Mouse (Mus musculus): ENCODE measurements around the gene Ajuba.

The Ajuba gene

DNA sequence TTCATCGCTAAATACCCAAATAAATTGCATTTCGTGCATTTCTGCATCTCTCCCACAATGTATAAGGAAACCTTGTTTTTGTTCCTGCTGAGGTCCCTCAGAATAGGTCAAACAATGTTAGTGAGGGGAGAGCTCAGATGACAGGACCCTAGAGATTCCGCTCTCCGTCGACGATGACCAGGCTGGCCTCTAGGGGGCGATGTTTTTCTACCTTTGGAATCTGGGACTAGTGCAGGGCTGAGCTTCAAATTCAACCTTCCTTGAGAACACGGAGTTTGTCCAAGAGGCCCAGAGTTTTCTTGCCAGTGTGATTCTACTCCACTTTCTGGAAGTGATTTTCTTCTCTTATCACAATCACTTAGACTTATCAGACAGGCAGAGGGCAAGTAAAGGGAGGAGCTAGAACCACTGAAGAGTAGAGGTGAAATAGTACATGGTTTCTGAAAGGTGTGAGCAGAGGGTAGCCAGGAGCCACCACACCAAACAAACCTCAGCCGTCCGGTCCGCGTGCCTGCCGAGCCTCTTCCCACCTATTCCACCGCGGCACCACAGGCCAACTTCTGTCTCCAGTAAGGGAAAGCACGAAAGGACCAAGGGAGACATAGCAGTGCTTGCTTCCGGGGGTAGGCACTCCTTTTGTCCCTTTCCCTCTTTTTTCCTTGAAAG is 48.8 kb downstream of the Ajuba start:
- DNase-seq: peak; percentile 77

DNA sequence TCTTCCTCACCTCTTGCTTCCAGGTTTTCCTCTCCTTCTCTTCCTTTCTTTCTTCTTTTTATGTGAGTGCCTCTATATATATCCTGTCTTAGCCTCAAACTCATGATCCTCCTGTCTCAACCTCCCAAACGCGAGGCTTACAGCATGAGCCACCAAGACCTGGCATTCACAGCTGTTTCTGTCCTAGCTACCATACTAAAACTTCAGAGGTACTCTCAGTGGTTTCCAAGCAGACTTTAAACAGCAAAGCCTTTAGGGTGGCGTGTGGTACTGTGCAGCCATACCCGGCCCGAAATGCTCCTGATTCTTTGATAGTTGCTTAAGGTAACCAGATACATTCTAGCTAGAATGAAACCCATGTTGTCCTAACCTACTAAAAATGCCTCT is 49.4 kb downstream of the Ajuba start:
- DNase-seq: no peak

DNA sequence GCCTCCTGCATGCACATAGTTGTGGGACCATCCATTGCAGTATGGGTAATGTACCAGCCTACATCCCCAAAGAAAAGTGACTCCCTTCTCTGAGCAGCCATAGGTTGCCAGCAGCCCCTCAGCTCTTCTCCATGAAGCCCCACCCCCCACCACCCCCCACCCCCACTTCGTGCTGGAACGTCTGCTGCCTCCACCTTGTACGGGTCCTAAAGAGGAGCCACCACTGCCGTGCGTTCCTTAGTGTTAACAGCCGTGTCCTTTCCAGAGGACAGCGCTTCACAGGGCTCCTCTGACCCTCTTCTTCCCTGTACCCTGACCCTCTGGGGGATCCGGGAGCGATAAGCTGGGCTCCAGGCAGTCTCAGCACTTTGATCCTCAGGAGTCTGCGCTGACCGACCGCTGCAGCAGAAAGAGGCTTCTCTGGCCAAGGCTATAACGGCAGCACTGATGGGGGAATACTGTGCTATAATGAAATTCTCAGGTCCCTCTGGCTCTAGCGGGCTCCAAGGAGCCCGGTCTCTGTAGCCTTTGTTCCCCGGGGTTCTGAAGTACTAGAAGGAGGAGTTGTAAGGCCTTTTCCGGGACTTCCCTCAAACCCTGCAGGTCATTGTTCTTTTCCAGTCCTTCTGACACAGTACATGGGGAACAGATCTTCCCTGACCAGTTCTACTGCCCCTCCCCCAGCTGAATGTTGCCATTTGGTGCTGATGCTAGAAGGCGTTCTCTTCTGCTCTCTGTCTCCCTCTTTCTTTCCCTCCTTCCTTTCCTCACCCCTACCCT is 49.9 kb downstream of the Ajuba start:
- DNase-seq: no peak

DNA sequence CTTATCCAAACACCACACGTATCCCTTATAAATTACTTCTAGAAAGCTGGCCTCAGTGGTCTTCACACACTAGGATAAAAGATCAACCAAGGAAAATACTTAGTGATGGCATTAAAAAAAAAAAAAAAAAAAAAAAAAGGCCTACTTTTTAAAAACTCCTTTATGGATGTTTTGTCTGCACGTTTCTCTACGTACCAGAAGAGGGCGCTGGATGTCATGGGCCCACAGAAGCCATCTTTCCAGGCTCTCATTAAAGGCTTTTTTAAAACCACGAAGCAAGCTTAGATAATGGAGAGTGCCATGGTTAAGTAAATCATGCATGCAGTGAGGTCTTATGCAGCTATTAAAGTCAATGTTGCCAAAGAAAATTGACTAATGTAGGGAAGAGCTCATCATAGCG is 53.8 kb downstream of the Ajuba start:
- DNase-seq: no peak

Measured in right cerebral cortex, adult 18-20 months (tissue).